Mouse (Mus musculus) heart, embryonic 13.5 days (tissue): ENCODE measurements around the gene Gdpd3. TPM values are rescaled to one million over a fixed set of nuclear protein-coding genes. Genes with fewer than 3 reads are reported as not detected.

Experiments
- ATAC-seq: fragments of 200-750 bp; cut with Nextera tagmentation; 2 replicates; pipeline ENCODE4 v1.8.0; 2017; ENCODE audit warnings: moderate TSS enrichment; ENCODE audit not compliant: insufficient number of reproducible peaks, low FRiP score, low TSS enrichment; ENCODE audit errors: extremely low read depth
- H3K27ac ChIP-seq: fragments of 300-500 bp; sonication (generic); replicated peaks from 2 replicates; pipeline ENCODE4 v1.5.1; 2015; ENCODE audit warnings: moderate library complexity, mild to moderate bottlenecking, inconsistent platforms
- H3K27me3 ChIP-seq: fragments of 300-500 bp; sonication (generic); replicated peaks from 2 replicates; pipeline ENCODE4 v1.6.1; 2015; ENCODE audit warnings: mild to moderate bottlenecking, inconsistent platforms
- H3K36me3 ChIP-seq: fragments of 300-500 bp; sonication (generic); 2 replicates; pipeline ENCODE4 v1.6.1; 2015; ENCODE audit warnings: mild to moderate bottlenecking, inconsistent platforms
- H3K4me1 ChIP-seq: fragments of 300-500 bp; sonication (generic); 2 replicates; pipeline ENCODE4 v1.6.1; 2015; ENCODE audit warnings: inconsistent platforms
- H3K4me2 ChIP-seq: fragments of 300-500 bp; sonication (generic); 2 replicates; pipeline ENCODE4 v1.6.1; 2015; ENCODE audit warnings: inconsistent platforms, mild to moderate bottlenecking, moderate library complexity
- H3K4me3 ChIP-seq: fragments of 300-500 bp; sonication (generic); 2 replicates; pipeline ENCODE4 v1.5.1; 2015; ENCODE audit warnings: moderate library complexity, mild to moderate bottlenecking, inconsistent platforms
- H3K9ac ChIP-seq: fragments of 300-500 bp; sonication (generic); 2 replicates; pipeline ENCODE4 v1.6.1; 2015; ENCODE audit warnings: inconsistent platforms, mild to moderate bottlenecking, moderate library complexity
- H3K9me3 ChIP-seq: fragments of 300-500 bp; sonication (generic); 2 replicates; pipeline ENCODE4 v1.6.1; 2016; ENCODE audit warnings: inconsistent platforms
- WGBS: fragments of 180-500 bp; shearing (Covaris S2); methylation state at CpG from one replicate; pipeline ENCODE4 v1.1.7; 2015; ENCODE audit warnings: mixed read lengths; 5-methylcytosine and 5-hydroxymethylcytosine counted together
- polyA plus RNA-seq: library from polyadenylated mRNA; unstranded; fragments of >200 nt; fragmentation: Nextera tagmentation; extraction: Ambion mirVana; gene quantifications from 2 replicates; pipeline ENCODE4 v1.2.1, GENCODE M21; 2015

Gdpd3 gene
- polyA plus RNA-seq, 1 experiment from 2014 or later: 1.2 TPM

- no peaks in the 10 kb centered on the region for H3K27me3 ChIP-seq
- H3K27ac ChIP-seq: peak overlapping the region; percentile 100
- peaks cover 46% of the 10 kb centered on the region for H3K36me3 ChIP-seq
- peak overlapping the region; percentile 100 for H3K9ac ChIP-seq
- H3K4me3 ChIP-seq: peak overlapping the region; percentile 96
- H3K4me2 ChIP-seq: peak overlapping the region; percentile 79
- 1% methylated on average over 35 of the region's 36 CpGs for WGBS
- peak; percentile 92 for ATAC-seq
- peaks cover 57% of the 10 kb centered on the region for H3K4me1 ChIP-seq
- H3K9me3 ChIP-seq: no peaks in the 10 kb centered on the region
Measured at GRCm38 (mm10) chr7:126799050-126799467, 32.9 kb downstream of the Gdpd3 start.

GRCm38 (mm10) chr7:126799468-126800268 is 33.5 kb downstream of the Gdpd3 start:
- peaks cover 52% of the 10 kb centered on the region for H3K4me1 ChIP-seq
- peak overlapping the region; percentile 93 for H3K9ac ChIP-seq
- H3K27me3 ChIP-seq: no peaks in the 10 kb centered on the region
- H3K9me3 ChIP-seq: no peaks in the 10 kb centered on the region
- peak overlapping the region; percentile 100 for H3K27ac ChIP-seq
- peaks cover 43% of the 10 kb centered on the region for H3K36me3 ChIP-seq
- H3K4me2 ChIP-seq: peak overlapping the region; percentile 79
- under 1% methylated on average over 38 of the region's 38 CpGs for WGBS
- ATAC-seq: peak; percentile 84; the same call in 1 of the 2 replicates
- peak overlapping the region; percentile 96 for H3K4me3 ChIP-seq

GRCm38 (mm10) chr7:126800269-126801056 is 34.3 kb downstream of the Gdpd3 start:
- peak overlapping the region; percentile 96 for H3K4me3 ChIP-seq
- H3K27ac ChIP-seq: peak overlapping the region; percentile 100
- peak overlapping the region; percentile 93 for H3K9ac ChIP-seq
- peak overlapping the region; percentile 79 for H3K4me2 ChIP-seq
- no peaks in the 10 kb centered on the region for H3K27me3 ChIP-seq
- 49% methylated on average over 5 of the region's 5 CpGs for WGBS
- no peaks in the 10 kb centered on the region for H3K9me3 ChIP-seq
- ATAC-seq: no peak
- peaks cover 44% of the 10 kb centered on the region for H3K4me1 ChIP-seq
- peaks cover 41% of the 10 kb centered on the region for H3K36me3 ChIP-seq

GRCm38 (mm10) chr7:126801057-126801422 is 34.9 kb downstream of the Gdpd3 start:
- WGBS: 94% methylated on average over 16 of the region's 16 CpGs
- Histone ChIP-seq H3K9me3 (no peaks in the 10 kb centered on the region), H3K4me2 (no peak overlapping the region), H3K27ac (peak overlapping the region; percentile 100), H3K4me1 (peaks cover 38% of the 10 kb centered on the region), H3K9ac (peak overlapping the region; percentile 93; the same call in 1 of the 2 replicates), H3K36me3 (peaks cover 36% of the 10 kb centered on the region), H3K27me3 (no peaks in the 10 kb centered on the region), H3K4me3 (no peak overlapping the region)
- no peak for ATAC-seq

GRCm38 (mm10) chr7:126802134-126802889 is 36.2 kb downstream of the Gdpd3 start:
- H3K27me3 ChIP-seq: no peaks in the 10 kb centered on the region
- H3K4me1 ChIP-seq: peaks cover 32% of the 10 kb centered on the region
- no peak overlapping the region for H3K4me3 ChIP-seq
- no peaks in the 10 kb centered on the region for H3K9me3 ChIP-seq
- no peak overlapping the region for H3K4me2 ChIP-seq
- peak overlapping the region; percentile 39; the same call in 1 of the 2 replicates for H3K27ac ChIP-seq
- H3K9ac ChIP-seq: peak overlapping the region; percentile 28; the same call in 1 of the 2 replicates
- peaks cover 29% of the 10 kb centered on the region for H3K36me3 ChIP-seq
- WGBS: 79% methylated on average over 11 of the region's 11 CpGs
- no peak for ATAC-seq

- H3K27me3 ChIP-seq: no peaks in the 10 kb centered on the region
- 0 out of 2 replicates have a peak overlapping the region, but pooled peaks have one; percentile 39 for H3K27ac ChIP-seq
- 72% methylated on average over 6 of the region's 6 CpGs for WGBS
- no peak overlapping the region for H3K4me2 ChIP-seq
- H3K36me3 ChIP-seq: peaks cover 24% of the 10 kb centered on the region
- H3K9ac ChIP-seq: no peak overlapping the region
- H3K9me3 ChIP-seq: no peaks in the 10 kb centered on the region
- ATAC-seq: no peak
- H3K4me3 ChIP-seq: no peak overlapping the region
- H3K4me1 ChIP-seq: peaks cover 34% of the 10 kb centered on the region
Measured at GRCm38 (mm10) chr7:126803181-126803580, 37.0 kb downstream of the Gdpd3 start.

- no peak overlapping the region for H3K9ac ChIP-seq
- H3K4me3 ChIP-seq: no peak overlapping the region
- no peak overlapping the region for H3K27ac ChIP-seq
- H3K36me3 ChIP-seq: peaks cover 24% of the 10 kb centered on the region
- ATAC-seq: no peak
- no peaks in the 10 kb centered on the region for H3K27me3 ChIP-seq
- no peaks in the 10 kb centered on the region for H3K9me3 ChIP-seq
- H3K4me2 ChIP-seq: no peak overlapping the region
- peaks cover 40% of the 10 kb centered on the region for H3K4me1 ChIP-seq
Measured at GRCm38 (mm10) chr7:126803751-126804150, 37.6 kb downstream of the Gdpd3 start.

- no peak overlapping the region for H3K4me3 ChIP-seq
- H3K9me3 ChIP-seq: no peaks in the 10 kb centered on the region
- H3K4me2 ChIP-seq: peak overlapping the region; percentile 93; the same call in 1 of the 2 replicates
- H3K9ac ChIP-seq: no peak overlapping the region
- peaks cover 24% of the 10 kb centered on the region for H3K36me3 ChIP-seq
- no peaks in the 10 kb centered on the region for H3K27me3 ChIP-seq
- no peak for ATAC-seq
- 61% methylated on average over 6 of the region's 6 CpGs for WGBS
- H3K4me1 ChIP-seq: peaks cover 32% of the 10 kb centered on the region
- H3K27ac ChIP-seq: peak overlapping the region; percentile 89; the same call in 1 of the 2 replicates
Measured at GRCm38 (mm10) chr7:126806956-126807355, 40.8 kb downstream of the Gdpd3 start.

- Histone ChIP-seq H3K27me3 (no peaks in the 10 kb centered on the region), H3K9ac (peak overlapping the region; percentile 91), H3K4me1 (peaks cover 32% of the 10 kb centered on the region), H3K9me3 (no peaks in the 10 kb centered on the region), H3K36me3 (peaks cover 24% of the 10 kb centered on the region), H3K4me3 (0 out of 2 replicates have a peak overlapping the region, but pooled peaks have one; percentile 74), H3K27ac (peak overlapping the region; percentile 89; the same call in 1 of the 2 replicates), H3K4me2 (peak overlapping the region; percentile 93)
- 57% methylated on average over 4 of the region's 4 CpGs for WGBS
- no peak for ATAC-seq
Measured at GRCm38 (mm10) chr7:126807405-126807804, 41.3 kb downstream of the Gdpd3 start.

GRCm38 (mm10) chr7:126808703-126809455 is 42.7 kb downstream of the Gdpd3 start:
- Histone ChIP-seq H3K9ac (peak overlapping the region; percentile 91), H3K4me1 (peaks cover 32% of the 10 kb centered on the region), H3K27me3 (no peaks in the 10 kb centered on the region), H3K9me3 (no peaks in the 10 kb centered on the region), H3K4me2 (peak overlapping the region; percentile 93), H3K4me3 (peak overlapping the region; percentile 74), H3K27ac (peak overlapping the region; percentile 89), H3K36me3 (peaks cover 18% of the 10 kb centered on the region)
- peak; percentile 74 for ATAC-seq
- WGBS: under 1% methylated on average over 43 of the region's 43 CpGs
